Mouse (Mus musculus): ENCODE results near the gene Nuak2.

GRCm38 (mm10) chr1:132298801-132299464 is 17.0 kb upstream of the Nuak2 start:
- TF ChIP-seq GATA1 (IDR thresholded peaks at IDR 0.05; ENCODE audit: borderline replicate concordance, low read length) (no peak), FLI1 (IDR thresholded peaks at IDR 0.05; ENCODE audit: low read length) (no peak)

Measured in megakaryocyte, embryonic 14.5 days (primary cell).